Mouse (Mus musculus): Measurements from ENCODE around the gene Gm21258. TPM values are rescaled to one million over a fixed set of nuclear protein-coding genes. Genes with fewer than 3 reads are reported as not detected.

The Gm21258 gene
- not detected for total RNA-seq (2023)

GRCm38 (mm10) chrY:52779740-52780139 lies at the start of gene Gm21258:
Gene Gm21258 (plus strand): TSS chrY:52780040.

Measured in CD8-positive naive resting alpha-beta T cell, adult 57 days (primary cell).